Mouse (Mus musculus) stomach, postnatal 0 days (tissue): ENCODE measurements around the gene Ern1.

Experiments used
- CTCF ChIP-seq: IDR thresholded peaks from 2 replicates; pipeline ENCODE4 v1.5.1; 2016; ENCODE audit warnings: antibody characterized with exemption, low read depth, mild to moderate bottlenecking, moderate library complexity
- EP300 ChIP-seq: optimal IDR thresholded peaks from 2 replicates; pipeline ENCODE3; 2016; ENCODE audit warnings: antibody characterized with exemption

GRCm38 (mm10) chr11:106437543-106437942 lies 50.1 kb downstream of the Ern1 start:
- TF ChIP-seq CTCF (peak; percentile 50), EP300 (no peak)
